19 mouse cellular contexts compared by ENCODE assay signal in the genomic region with DNA sequence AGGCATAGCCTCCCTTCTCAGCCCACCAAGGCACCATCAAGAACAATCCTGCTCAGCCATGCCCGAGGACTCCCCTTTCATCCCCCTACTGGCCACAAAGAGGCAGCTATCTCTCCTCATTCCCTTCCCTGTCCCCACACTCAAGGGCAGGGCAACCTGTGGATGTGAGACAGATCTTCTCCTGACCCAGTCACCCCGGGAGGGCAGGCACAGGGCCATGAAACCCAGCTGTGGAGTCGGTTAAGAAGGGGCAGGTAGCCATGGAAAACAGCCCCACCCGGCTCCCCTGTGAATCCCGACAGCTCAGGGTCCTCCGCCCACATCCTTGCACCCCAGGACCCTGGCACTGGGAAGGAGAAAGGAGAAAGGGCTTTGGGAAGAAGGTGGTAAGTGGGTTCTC.
A peak's percentile ranks its signal among the peaks of the same experiment; 100 is the strongest.
DNase-seq lines count a peak whose midpoint lies in the region; ATAC-seq and TF ChIP-seq lines count a peak whose summit lies in the region.
"Had no signal": no experiment of that assay in that cellular context is flagged by ENCODE, and none has a peak within 500 bp of the region (broad histone marks: within the 10 kb centered on the region; RNA-seq: fewer than 3 reads in every experiment).

No protein-coding gene starts in this region.

- DNase-seq in cerebellum, adult 9-10 months, result peak; percentile 24
- DNase-seq in cerebellum, postnatal 4 days (ENCODE audit: low spot score in 2 of 2), result no peak
- DNase-seq in kidney, postnatal 0 days (ENCODE audit: low spot score), result no peak
- peak; percentile 27 for DNase-seq in ES-CJ7 (ENCODE audit: low read depth, low spot score)
- DNase-seq in embryonic facial prominence, embryonic 10.5 days (ENCODE audit: low spot score), result no peak
- no peak for DNase-seq in lung, adult 2 months
- DNase-seq: adrenal gland, postnatal 36 days; gastrocnemius, postnatal 10 days; heart, adult 11 months; heart, postnatal 36 days; right cerebral cortex, adult 18-20 months; thymus, postnatal 25 days had no signal

- no peaks in the 10 kb centered on the region for H3K27me3 ChIP-seq in kidney, postnatal 0 days (ENCODE audit: insufficient read depth, low read length)
- peaks cover 3% of the 10 kb centered on the region; the same call in 1 of the 2 replicates for H3K27me3 ChIP-seq in kidney, embryonic 15.5 days
- H3K27me3 ChIP-seq in embryonic facial prominence, embryonic 10.5 days (replicated peaks; ENCODE audit: low read depth, poor library complexity, severe bottlenecking), result peaks cover 23% of the 10 kb centered on the region
- H3K27me3 ChIP-seq: intestine, embryonic 15.5 days; liver, embryonic 15.5 days; neural tube, embryonic 12.5 days had no signal

- H3K4me2 ChIP-seq in kidney, postnatal 0 days (ENCODE audit: low read length), result no peak overlapping the region
- H3K4me2 ChIP-seq in kidney, embryonic 15.5 days, result no peak overlapping the region
- H3K4me2 ChIP-seq: forebrain, embryonic 13.5 days; heart, embryonic 13.5 days; intestine, embryonic 15.5 days; limb, embryonic 15.5 days; liver, embryonic 15.5 days; neural tube, embryonic 12.5 days had no signal

- H3K36me3 ChIP-seq in kidney, postnatal 0 days (ENCODE audit: insufficient read depth, low read length), result no peaks in the 10 kb centered on the region
- no peaks in the 10 kb centered on the region for H3K36me3 ChIP-seq in kidney, embryonic 15.5 days
- no peaks in the 10 kb centered on the region for H3K36me3 ChIP-seq in embryonic facial prominence, embryonic 10.5 days (replicated peaks)
- H3K36me3 ChIP-seq: heart, embryonic 13.5 days; intestine, embryonic 15.5 days; limb, embryonic 15.5 days; liver, embryonic 15.5 days; neural tube, embryonic 12.5 days had no signal

- no peak overlapping the region for H3K27ac ChIP-seq in kidney, postnatal 0 days
- no peak overlapping the region for H3K27ac ChIP-seq in kidney, embryonic 15.5 days
- H3K27ac ChIP-seq in embryonic facial prominence, embryonic 10.5 days (replicated peaks), result peak overlapping the region; percentile 80
- H3K27ac ChIP-seq: forebrain, embryonic 13.5 days; heart, embryonic 13.5 days; intestine, embryonic 15.5 days; limb, embryonic 15.5 days; liver, embryonic 15.5 days; neural tube, embryonic 12.5 days had no signal

- no peak for ATAC-seq in kidney, postnatal 0 days (replicated peaks; ENCODE audit: low FRiP score, low read depth)
- ATAC-seq in kidney, embryonic 15.5 days (replicated peaks; ENCODE audit: low FRiP score), result no peak
- ATAC-seq: forebrain, embryonic 13.5 days; intestine, embryonic 15.5 days had no signal

- H3K9me3 ChIP-seq in kidney, postnatal 0 days (replicated peaks; ENCODE audit: low read length), result no peaks in the 10 kb centered on the region
- no peaks in the 10 kb centered on the region for H3K9me3 ChIP-seq in kidney, embryonic 15.5 days (replicated peaks)
- H3K9me3 ChIP-seq in embryonic facial prominence, embryonic 10.5 days, result no peaks in the 10 kb centered on the region
- H3K9me3 ChIP-seq: forebrain, embryonic 13.5 days; heart, embryonic 13.5 days; intestine, embryonic 15.5 days; limb, embryonic 15.5 days; liver, embryonic 15.5 days; neural tube, embryonic 12.5 days had no signal

- TF ChIP-seq CTCF in kidney, postnatal 0 days (IDR thresholded peaks at IDR 0.05; ENCODE audit: low read depth), result peak; percentile 26; the same call in 1 of the 2 replicates
- no peak for TF ChIP-seq CTCF in lung, adult 2 months (IDR thresholded peaks at IDR 0.05; ENCODE audit: insufficient read depth, low read length)

- H3K4me3 ChIP-seq in kidney, postnatal 0 days (replicated peaks; ENCODE audit: low read depth, low read length), result no peak overlapping the region
- no peak overlapping the region for H3K4me3 ChIP-seq in kidney, embryonic 15.5 days (replicated peaks)
- no peak overlapping the region for H3K4me3 ChIP-seq in embryonic facial prominence, embryonic 10.5 days
- no peak overlapping the region for H3K4me3 ChIP-seq in lung, adult 2 months (replicated peaks; ENCODE audit: extremely low read depth, low read depth, low read length)
- H3K4me3 ChIP-seq: forebrain, embryonic 13.5 days; heart, embryonic 13.5 days; intestine, embryonic 15.5 days; limb, embryonic 15.5 days; liver, embryonic 15.5 days; neural tube, embryonic 12.5 days had no signal

- WGBS in kidney, postnatal 0 days, result 55% methylated on average over 6 of the region's 6 CpGs
- 65% methylated on average over 6 of the region's 6 CpGs for WGBS in kidney, embryonic 15.5 days
- 71% methylated on average over 6 of the region's 6 CpGs for WGBS in embryonic facial prominence, embryonic 10.5 days
- 62% methylated on average over 6 of the region's 6 CpGs for WGBS in lung, adult 2 months

- no peak overlapping the region for H3K9ac ChIP-seq in kidney, postnatal 0 days (ENCODE audit: low read depth, low read length)
- no peak overlapping the region for H3K9ac ChIP-seq in kidney, embryonic 15.5 days
- H3K9ac ChIP-seq: forebrain, embryonic 13.5 days; heart, embryonic 13.5 days; intestine, embryonic 15.5 days; limb, embryonic 15.5 days; liver, embryonic 15.5 days; neural tube, embryonic 12.5 days had no signal

- no peak for TF ChIP-seq POLR2A in lung, adult 2 months (IDR thresholded peaks at IDR 0.05; ENCODE audit: borderline replicate concordance, extremely low read depth, low read depth, low read length)

- H3K4me1 ChIP-seq in kidney, postnatal 0 days (replicated peaks; ENCODE audit: insufficient read depth, low read length), result 0 out of 2 replicates have a peak, but pooled peaks cover 3% of the 10 kb centered on the region
- peaks cover 42% of the 10 kb centered on the region for H3K4me1 ChIP-seq in kidney, embryonic 15.5 days
- H3K4me1 ChIP-seq in embryonic facial prominence, embryonic 10.5 days, result peaks cover 63% of the 10 kb centered on the region
- H3K4me1 ChIP-seq in lung, adult 2 months (ENCODE audit: control insufficient read depth, insufficient read depth, low read length), result no peaks in the 10 kb centered on the region
- H3K4me1 ChIP-seq: intestine, embryonic 15.5 days; liver, embryonic 15.5 days had no signal

Comparison
In these comparisons a context has a peak if more than half of its experiments do, and no peak if none do; other contexts are left out.
1. DNase-seq: peak in cerebellum, adult 9-10 months (single experiment) and ES-CJ7 (single experiment); none in cerebellum, postnatal 4 days (0 of 2), kidney, postnatal 0 days (single experiment), embryonic facial prominence, embryonic 10.5 days (single experiment) and lung, adult 2 months (single experiment).